Mouse (Mus musculus): ENCODE results near the gene Nol6. TPM values are rescaled to one million over a fixed set of nuclear protein-coding genes. Genes with fewer than 3 reads are reported as not detected.

Gene Nol6
- 29.6 and 30.2 TPM in 2 replicates for polyA plus RNA-seq (2016; fragmentation: Nextera tagmentation; extraction: Ambion mirVana)

GRCm38 (mm10) chr4:41124180-41124951 is at the start of gene Nol6:
Gene Nol6 (minus strand): TSS chr4:41124455.
- Histone ChIP-seq H3K9me3 (no peaks in the 10 kb centered on the region), H3K27me3 (no peaks in the 10 kb centered on the region), H3K27ac (no peak within 1 kb of the TSS), H3K36me3 (peaks cover 35% of the 10 kb centered on the region), H3K4me3 (peak within 1 kb of the TSS; percentile 70), H3K4me2 (replicated peaks) (peak within 1 kb of the TSS; percentile 87), H3K9ac (peak within 1 kb of the TSS; percentile 51), H3K4me1 (peaks cover 8% of the 10 kb centered on the region)
- peak; percentile 99 for ATAC-seq (ENCODE audit: insufficient number of reproducible peaks, insufficient read depth, low FRiP score, low TSS enrichment)
- WGBS, result 4% methylated on average over 28 of the region's 29 CpGs

- Histone ChIP-seq H3K4me2 (replicated peaks) (no peak overlapping the region), H3K4me1 (no peaks in the 10 kb centered on the region), H3K4me3 (no peak overlapping the region), H3K36me3 (peaks cover 29% of the 10 kb centered on the region), H3K27ac (no peak overlapping the region), H3K27me3 (no peaks in the 10 kb centered on the region), H3K9me3 (no peaks in the 10 kb centered on the region), H3K9ac (no peak overlapping the region)
- 84% methylated on average over 2 of the region's 2 CpGs for WGBS
- no peak for ATAC-seq (ENCODE audit: insufficient number of reproducible peaks, insufficient read depth, low FRiP score, low TSS enrichment)
Observed at GRCm38 (mm10) chr4:41170970-41171369, 46.7 kb upstream of the Nol6 start.

- H3K36me3 ChIP-seq, result peaks cover 14% of the 10 kb centered on the region
- H3K27ac ChIP-seq, result 0 out of 2 replicates have a peak overlapping the region, but pooled peaks have one; percentile 30
- WGBS, result 79% methylated on average over 6 of the region's 6 CpGs
- no peak overlapping the region for H3K4me3 ChIP-seq
- H3K27me3 ChIP-seq, result no peaks in the 10 kb centered on the region
- ATAC-seq (ENCODE audit: insufficient number of reproducible peaks, insufficient read depth, low FRiP score, low TSS enrichment), result no peak
- no peak overlapping the region for H3K4me2 ChIP-seq (replicated peaks)
- no peaks in the 10 kb centered on the region for H3K4me1 ChIP-seq
- no peak overlapping the region for H3K9ac ChIP-seq
- no peaks in the 10 kb centered on the region for H3K9me3 ChIP-seq
Observed at GRCm38 (mm10) chr4:41165693-41166475, 41.6 kb upstream of the Nol6 start.

GRCm38 (mm10) chr4:41164974-41165373 is 40.7 kb upstream of the Nol6 start:
- H3K27ac ChIP-seq, result 0 out of 2 replicates have a peak overlapping the region, but pooled peaks have one; percentile 30
- no peak overlapping the region for H3K9ac ChIP-seq
- no peaks in the 10 kb centered on the region for H3K27me3 ChIP-seq
- H3K4me3 ChIP-seq, result no peak overlapping the region
- no peak for ATAC-seq (ENCODE audit: insufficient number of reproducible peaks, insufficient read depth, low FRiP score, low TSS enrichment)
- H3K9me3 ChIP-seq, result no peaks in the 10 kb centered on the region
- 27% methylated on average over 2 of the region's 2 CpGs for WGBS
- H3K36me3 ChIP-seq, result peaks cover 14% of the 10 kb centered on the region
- H3K4me1 ChIP-seq, result no peaks in the 10 kb centered on the region
- no peak overlapping the region for H3K4me2 ChIP-seq (replicated peaks)

GRCm38 (mm10) chr4:41161232-41161631 is 37.0 kb upstream of the Nol6 start:
- Histone ChIP-seq H3K4me2 (replicated peaks) (no peak overlapping the region), H3K4me1 (no peaks in the 10 kb centered on the region), H3K9me3 (no peaks in the 10 kb centered on the region), H3K9ac (no peak overlapping the region), H3K4me3 (no peak overlapping the region), H3K27ac (no peak overlapping the region), H3K36me3 (no peaks in the 10 kb centered on the region), H3K27me3 (no peaks in the 10 kb centered on the region)
- ATAC-seq (ENCODE audit: insufficient number of reproducible peaks, insufficient read depth, low FRiP score, low TSS enrichment), result no peak
- WGBS, result 91% methylated on average over 3 of the region's 3 CpGs

- Histone ChIP-seq H3K36me3 (no peaks in the 10 kb centered on the region), H3K27ac (no peak overlapping the region), H3K9ac (no peak overlapping the region), H3K4me1 (no peaks in the 10 kb centered on the region), H3K27me3 (no peaks in the 10 kb centered on the region), H3K9me3 (no peaks in the 10 kb centered on the region), H3K4me3 (no peak overlapping the region), H3K4me2 (replicated peaks) (no peak overlapping the region)
- WGBS, result 90% methylated on average over 1 of the region's 1 CpGs
- no peak for ATAC-seq (ENCODE audit: insufficient number of reproducible peaks, insufficient read depth, low FRiP score, low TSS enrichment)
Observed at GRCm38 (mm10) chr4:41158251-41158650, 34.0 kb upstream of the Nol6 start.

- Histone ChIP-seq H3K4me3 (no peak overlapping the region), H3K9ac (no peak overlapping the region), H3K36me3 (no peaks in the 10 kb centered on the region), H3K27me3 (no peaks in the 10 kb centered on the region), H3K4me2 (replicated peaks) (no peak overlapping the region), H3K27ac (no peak overlapping the region), H3K4me1 (no peaks in the 10 kb centered on the region), H3K9me3 (no peaks in the 10 kb centered on the region)
- no peak for ATAC-seq (ENCODE audit: insufficient number of reproducible peaks, insufficient read depth, low FRiP score, low TSS enrichment)
- WGBS, result 83% methylated on average over 9 of the region's 9 CpGs
Observed at GRCm38 (mm10) chr4:41156961-41157360, 32.7 kb upstream of the Nol6 start.

GRCm38 (mm10) chr4:41153146-41153545 is 28.9 kb upstream of the Nol6 start:
- 90% methylated on average over 3 of the region's 3 CpGs for WGBS
- no peak for ATAC-seq (ENCODE audit: insufficient number of reproducible peaks, insufficient read depth, low FRiP score, low TSS enrichment)
- Histone ChIP-seq H3K27ac (no peak overlapping the region), H3K4me2 (replicated peaks) (no peak overlapping the region), H3K36me3 (0 out of 2 replicates have a peak, but pooled peaks cover 9% of the 10 kb centered on the region), H3K4me3 (no peak overlapping the region), H3K9me3 (no peaks in the 10 kb centered on the region), H3K27me3 (no peaks in the 10 kb centered on the region), H3K4me1 (no peaks in the 10 kb centered on the region), H3K9ac (no peak overlapping the region)

- ATAC-seq (ENCODE audit: insufficient number of reproducible peaks, insufficient read depth, low FRiP score, low TSS enrichment), result no peak
- Histone ChIP-seq H3K36me3 (0 out of 2 replicates have a peak, but pooled peaks cover 9% of the 10 kb centered on the region), H3K4me3 (no peak overlapping the region), H3K9me3 (no peaks in the 10 kb centered on the region), H3K4me2 (replicated peaks) (no peak overlapping the region), H3K9ac (no peak overlapping the region), H3K27ac (no peak overlapping the region), H3K4me1 (no peaks in the 10 kb centered on the region), H3K27me3 (no peaks in the 10 kb centered on the region)
- WGBS, result 95% methylated on average over 7 of the region's 7 CpGs
Observed at GRCm38 (mm10) chr4:41151186-41151585, 26.9 kb upstream of the Nol6 start.

GRCm38 (mm10) chr4:41149891-41150290 is 25.6 kb upstream of the Nol6 start:
- Histone ChIP-seq H3K36me3 (0 out of 2 replicates have a peak, but pooled peaks cover 9% of the 10 kb centered on the region), H3K9ac (no peak overlapping the region), H3K27me3 (no peaks in the 10 kb centered on the region), H3K9me3 (no peaks in the 10 kb centered on the region), H3K4me2 (replicated peaks) (no peak overlapping the region), H3K4me1 (no peaks in the 10 kb centered on the region), H3K4me3 (no peak overlapping the region), H3K27ac (no peak overlapping the region)
- ATAC-seq (ENCODE audit: insufficient number of reproducible peaks, insufficient read depth, low FRiP score, low TSS enrichment), result no peak
- WGBS, result 92% methylated on average over 3 of the region's 3 CpGs

- Histone ChIP-seq H3K4me1 (no peaks in the 10 kb centered on the region), H3K4me2 (replicated peaks) (no peak overlapping the region), H3K27ac (no peak overlapping the region), H3K9ac (no peak overlapping the region), H3K27me3 (no peaks in the 10 kb centered on the region), H3K9me3 (no peaks in the 10 kb centered on the region), H3K36me3 (peaks cover 21% of the 10 kb centered on the region; the same call in 1 of the 2 replicates), H3K4me3 (no peak overlapping the region)
- no peak for ATAC-seq (ENCODE audit: insufficient number of reproducible peaks, insufficient read depth, low FRiP score, low TSS enrichment)
- 93% methylated on average over 2 of the region's 2 CpGs for WGBS
Observed at GRCm38 (mm10) chr4:41142601-41143000, 18.3 kb upstream of the Nol6 start.
